8 mouse cellular contexts compared by ENCODE assay signal in genomic region chr11:87737175-87737740, GRCm38 (mm10). TPM values are rescaled to one million over a fixed set of nuclear protein-coding genes. Genes with fewer than 3 reads are reported as not detected.
DNase-seq lines count a peak whose midpoint lies in the region; ATAC-seq and TF ChIP-seq lines count a peak whose summit lies in the region.

Supt4a (plus strand) TSS chr11:87737552.

- H3K36me3 ChIP-seq in embryonic facial prominence, embryonic 14.5 days (ENCODE audit: control insufficient read depth, insufficient read depth, low read length): peaks cover 31% of the 10 kb centered on the region
- no peaks in the 10 kb centered on the region for H3K36me3 ChIP-seq in heart, adult 2 months (ENCODE audit: control insufficient read depth, insufficient read depth, low read length)
- H3K36me3 ChIP-seq in limb, embryonic 15.5 days: peaks cover 28% of the 10 kb centered on the region

- TF ChIP-seq EP300 in heart, adult 2 months (IDR thresholded peaks at IDR 0.05; ENCODE audit: insufficient read depth, low read depth, low read length): 0 out of 2 replicates have a peak, but pooled peaks have one; percentile 52

- no peaks in the 10 kb centered on the region for H3K79me2 ChIP-seq in heart, adult 2 months (replicated peaks; ENCODE audit: control insufficient read depth, insufficient read depth, low read length)

- peaks cover 9% of the 10 kb centered on the region; the same call in 1 of the 2 replicates for H3K4me1 ChIP-seq in embryonic facial prominence, embryonic 14.5 days (ENCODE audit: control insufficient read depth, insufficient read depth, low read length)
- no peaks in the 10 kb centered on the region for H3K4me1 ChIP-seq in heart, adult 2 months (ENCODE audit: control insufficient read depth, insufficient read depth, low read length)
- H3K4me1 ChIP-seq in limb, embryonic 15.5 days: peaks cover 16% of the 10 kb centered on the region

- peak within 1 kb of the TSS; percentile 94 for H3K4me2 ChIP-seq in embryonic facial prominence, embryonic 14.5 days (ENCODE audit: low read depth, low read length)
- H3K4me2 ChIP-seq in limb, embryonic 15.5 days: peak within 1 kb of the TSS; percentile 85

- H3K4me3 ChIP-seq in embryonic facial prominence, embryonic 14.5 days (ENCODE audit: low read depth, low read length): peak within 1 kb of the TSS; percentile 69
- H3K4me3 ChIP-seq in heart, adult 2 months: peak within 1 kb of the TSS; percentile 68
- H3K4me3 ChIP-seq in limb, embryonic 15.5 days: peak within 1 kb of the TSS; percentile 84

- intact Hi-C loops in heart, adult 2 months (cut with DNase I): loop anchor here (5.0 kb wide), 1 partner anchor 140 kb away; no protein-coding TSS in a partner anchor

- H3K27me3 ChIP-seq in embryonic facial prominence, embryonic 14.5 days (replicated peaks; ENCODE audit: control insufficient read depth, insufficient read depth, low read length): no peaks in the 10 kb centered on the region
- H3K27me3 ChIP-seq in heart, adult 2 months (ENCODE audit: control insufficient read depth, insufficient read depth, low read length): no peaks in the 10 kb centered on the region; the same call in 1 of the 2 replicates
- H3K27me3 ChIP-seq in limb, embryonic 15.5 days: no peaks in the 10 kb centered on the region

- no peak for TF ChIP-seq CTCF in heart, adult 2 months (IDR thresholded peaks at IDR 0.05)

- H3K27ac ChIP-seq in embryonic facial prominence, embryonic 14.5 days (replicated peaks; ENCODE audit: low read depth, low read length): peak within 1 kb of the TSS; percentile 95
- H3K27ac ChIP-seq in heart, adult 2 months: peak within 1 kb of the TSS; percentile 82
- peak within 1 kb of the TSS; percentile 91 for H3K27ac ChIP-seq in limb, embryonic 15.5 days

- peak; percentile 95 for ATAC-seq in embryonic facial prominence, embryonic 14.5 days (ENCODE audit: low read depth)
- ATAC-seq in limb, embryonic 15.5 days (ENCODE audit: insufficient number of reproducible peaks, low FRiP score, low TSS enrichment, low read depth): peak; percentile 91

- peak within 1 kb of the TSS; percentile 75 for H3K9ac ChIP-seq in embryonic facial prominence, embryonic 14.5 days (ENCODE audit: low read depth, low read length)
- peak within 1 kb of the TSS; percentile 62 for H3K9ac ChIP-seq in heart, adult 2 months (ENCODE audit: low read depth, low read length)
- peak within 1 kb of the TSS; percentile 76 for H3K9ac ChIP-seq in limb, embryonic 15.5 days

- WGBS in embryonic facial prominence, embryonic 14.5 days: 0% methylated on average over 21 of the region's 57 CpGs
- under 1% methylated on average over 57 of the region's 57 CpGs for WGBS in heart, adult 2 months
- under 1% methylated on average over 57 of the region's 57 CpGs for WGBS in limb, embryonic 15.5 days

- no peaks in the 10 kb centered on the region for H3K9me3 ChIP-seq in embryonic facial prominence, embryonic 14.5 days (ENCODE audit: control insufficient read depth, low read length)
- H3K9me3 ChIP-seq in limb, embryonic 15.5 days: no peaks in the 10 kb centered on the region

- DNase-seq in 416B (ENCODE audit: low read depth): peak; percentile 95
- peak; percentile 92 for DNase-seq in adrenal gland, postnatal 4 days (ENCODE audit: low spot score in 2 of 2)
- DNase-seq in embryonic facial prominence, embryonic 14.5 days (ENCODE audit: low spot score): peak; percentile 97
- peak; percentile 96 to 97 for DNase-seq in heart, adult 2 months
- peak; percentile 94 to 95 for DNase-seq in kidney, adult 8-10 months
- DNase-seq in monocyte, adult 2 months (ENCODE audit: low read depth in 1 of 2, low spot score in 2 of 2): peak; percentile 82 to 90
- DNase-seq in spleen, postnatal 36 days (ENCODE audit: low spot score in 2 of 2): peak; percentile 94 to 98

- peak; percentile 84 for TF ChIP-seq POLR2A in heart, adult 2 months (IDR thresholded peaks at IDR 0.05; ENCODE audit: insufficient read depth, low read depth, low read length)

RNA-seq across cellular contexts. Expression of gene Supt4a, which starts in this region (rescaled TPM):
- total RNA-seq in adrenal gland, postnatal 4 days (2021): 10 to 100 TPM; 88.2 to 89.0 TPM
- 146 and 153 TPM in 2 replicates for polyA plus RNA-seq in embryonic facial prominence, embryonic 14.5 days (2014; fragmentation: Nextera tagmentation; extraction: Ambion mirVana)
- total RNA-seq in heart, adult 2 months (2021): 10 to 100 TPM; 41.4 to 44.6 TPM
- 47.5 and 80.4 TPM in 2 replicates for polyA plus RNA-seq in heart, adult 2 months (2012; rRNA removed)
- polyA plus RNA-seq in limb, embryonic 15.5 days (2015; fragmentation: Nextera tagmentation; extraction: Ambion mirVana): 135 and 155 TPM in 2 replicates

Comparison
In these comparisons a context has a peak if more than half of its experiments do, and no peak if none do; other contexts are left out.
1. Peak in every context shown above with its lines: DNase-seq, ATAC-seq, H3K4me3 ChIP-seq and H3K27ac ChIP-seq.